Mouse (Mus musculus): ENCODE results near the gene Rnase1. TPM values are rescaled to one million over a fixed set of nuclear protein-coding genes. Genes with fewer than 3 reads are reported as not detected.
A peak's percentile ranks its signal among the peaks of the same experiment; 100 is the strongest.
"Not testable (repeated sequence)": the region's sequence is repeated elsewhere in the genome, so short reads cannot be mapped to it uniquely, and the experiment has no call there.

The Rnase1 gene
- polyA plus RNA-seq, 1 experiment from 2014 or later = 0.20 TPM

GRCm38 (mm10) chr14:51106449-51106967 lies 40.1 kb downstream of the Rnase1 start:
- Histone ChIP-seq H3K4me1 (ENCODE audit: control insufficient read depth, insufficient read depth, low read length) (no peaks in the 10 kb centered on the region), H3K36me3 (ENCODE audit: control insufficient read depth, insufficient read depth, low read length) (no peaks in the 10 kb centered on the region), H3K9me3 (ENCODE audit: control insufficient read depth, low read length) (no peaks in the 10 kb centered on the region), H3K4me3 (ENCODE audit: low read depth, low read length) (no peak overlapping the region), H3K27me3 (ENCODE audit: control insufficient read depth, insufficient read depth, low read length) (no peaks in the 10 kb centered on the region), H3K4me2 (ENCODE audit: low read depth, severe bottlenecking) (no peak overlapping the region), H3K27ac (replicated peaks; ENCODE audit: low read depth, low read length) (no peak overlapping the region), H3K9ac (ENCODE audit: low read length) (no peak overlapping the region)
- ATAC-seq (ENCODE audit: insufficient number of reproducible peaks, low FRiP score, low TSS enrichment, low read depth) (no peak), DNase-seq (ENCODE audit: low spot score) (no peak)

- Histone ChIP-seq H3K36me3 (ENCODE audit: control insufficient read depth, insufficient read depth, low read length) (no peaks in the 10 kb centered on the region), H3K9me3 (ENCODE audit: control insufficient read depth, low read length) (no peaks in the 10 kb centered on the region), H3K4me3 (ENCODE audit: low read depth, low read length) (no peak overlapping the region), H3K9ac (ENCODE audit: low read length) (no peak overlapping the region), H3K27ac (replicated peaks; ENCODE audit: low read depth, low read length) (no peak overlapping the region), H3K4me2 (ENCODE audit: low read depth, severe bottlenecking) (no peak overlapping the region), H3K4me1 (ENCODE audit: control insufficient read depth, insufficient read depth, low read length) (no peaks in the 10 kb centered on the region), H3K27me3 (ENCODE audit: control insufficient read depth, insufficient read depth, low read length) (no peaks in the 10 kb centered on the region)
- ATAC-seq (ENCODE audit: insufficient number of reproducible peaks, low FRiP score, low TSS enrichment, low read depth) = no peak
- no peak for DNase-seq (ENCODE audit: low spot score)
- 92% methylated on average over 2 of the region's 2 CpGs for WGBS
Observed at GRCm38 (mm10) chr14:51104366-51104765, 42.2 kb downstream of the Rnase1 start.

- Histone ChIP-seq H3K4me2 (ENCODE audit: low read depth, severe bottlenecking) (no peak overlapping the region), H3K9me3 (ENCODE audit: control insufficient read depth, low read length) (no peaks in the 10 kb centered on the region), H3K4me1 (ENCODE audit: control insufficient read depth, insufficient read depth, low read length) (no peaks in the 10 kb centered on the region), H3K27me3 (ENCODE audit: control insufficient read depth, insufficient read depth, low read length) (no peaks in the 10 kb centered on the region), H3K4me3 (ENCODE audit: low read depth, low read length) (no peak overlapping the region), H3K36me3 (ENCODE audit: control insufficient read depth, insufficient read depth, low read length) (no peaks in the 10 kb centered on the region), H3K9ac (ENCODE audit: low read length) (no peak overlapping the region), H3K27ac (replicated peaks; ENCODE audit: low read depth, low read length) (no peak overlapping the region)
- WGBS = 67% methylated on average over 3 of the region's 3 CpGs
- DNase-seq (ENCODE audit: low spot score) (peak; percentile 81), ATAC-seq (ENCODE audit: insufficient number of reproducible peaks, low FRiP score, low TSS enrichment, low read depth) (no peak)
Observed at GRCm38 (mm10) chr14:51103217-51103616, 43.4 kb downstream of the Rnase1 start.

- Histone ChIP-seq H3K4me3 (ENCODE audit: low read depth, low read length) (no peak overlapping the region), H3K27ac (replicated peaks; ENCODE audit: low read depth, low read length) (no peak overlapping the region), H3K4me2 (ENCODE audit: low read depth, severe bottlenecking) (no peak overlapping the region), H3K27me3 (ENCODE audit: control insufficient read depth, insufficient read depth, low read length) (no peaks in the 10 kb centered on the region), H3K9me3 (ENCODE audit: control insufficient read depth, low read length) (no peaks in the 10 kb centered on the region), H3K9ac (ENCODE audit: low read length) (no peak overlapping the region), H3K36me3 (ENCODE audit: control insufficient read depth, insufficient read depth, low read length) (no peaks in the 10 kb centered on the region), H3K4me1 (ENCODE audit: control insufficient read depth, insufficient read depth, low read length) (no peaks in the 10 kb centered on the region)
- 74% methylated on average over 9 of the region's 9 CpGs for WGBS
- ATAC-seq (ENCODE audit: insufficient number of reproducible peaks, low FRiP score, low TSS enrichment, low read depth) (no peak), DNase-seq (ENCODE audit: low spot score) (no peak)
Observed at GRCm38 (mm10) chr14:51101284-51101683, 45.3 kb downstream of the Rnase1 start.

- WGBS = 97% methylated on average over 11 of the region's 11 CpGs
- DNase-seq (ENCODE audit: low spot score) = no peak
Observed at GRCm38 (mm10) chr14:51098921-51099320, 47.7 kb downstream of the Rnase1 start.

GRCm38 (mm10) chr14:51098300-51098699 lies 48.3 kb downstream of the Rnase1 start:
- H3K4me2 ChIP-seq (ENCODE audit: low read depth, severe bottlenecking); H3K4me3 ChIP-seq (ENCODE audit: low read depth, low read length); H3K9ac ChIP-seq (ENCODE audit: low read length); H3K4me1 ChIP-seq (ENCODE audit: control insufficient read depth, insufficient read depth, low read length); H3K27me3 ChIP-seq (ENCODE audit: control insufficient read depth, insufficient read depth, low read length); H3K9me3 ChIP-seq (ENCODE audit: control insufficient read depth, low read length); H3K36me3 ChIP-seq (ENCODE audit: control insufficient read depth, insufficient read depth, low read length); H3K27ac ChIP-seq (replicated peaks; ENCODE audit: low read depth, low read length): not testable (repeated sequence)
- ATAC-seq (ENCODE audit: insufficient number of reproducible peaks, low FRiP score, low TSS enrichment, low read depth) (peak; percentile 44; the same call in 1 of the 2 replicates), DNase-seq (ENCODE audit: low spot score) (peak; percentile 62)
- WGBS = 36% methylated on average over 1 of the region's 1 CpGs

More at GRCm38 (mm10) chr14:51098921-51099320, 47.7 kb downstream of the Rnase1 start:
- Histone ChIP-seq H3K9ac (ENCODE audit: low read length) (no peak overlapping the region), H3K4me3 (ENCODE audit: low read depth, low read length) (no peak overlapping the region), H3K36me3 (ENCODE audit: control insufficient read depth, insufficient read depth, low read length) (no peaks in the 10 kb centered on the region), H3K9me3 (ENCODE audit: control insufficient read depth, low read length) (no peaks in the 10 kb centered on the region), H3K27ac (replicated peaks; ENCODE audit: low read depth, low read length) (no peak overlapping the region), H3K27me3 (ENCODE audit: control insufficient read depth, insufficient read depth, low read length) (no peaks in the 10 kb centered on the region), H3K4me1 (ENCODE audit: control insufficient read depth, insufficient read depth, low read length) (no peaks in the 10 kb centered on the region), H3K4me2 (ENCODE audit: low read depth, severe bottlenecking) (no peak overlapping the region)
- ATAC-seq (ENCODE audit: insufficient number of reproducible peaks, low FRiP score, low TSS enrichment, low read depth) = no peak

- no peaks in the 10 kb centered on the region for H3K27me3 ChIP-seq (ENCODE audit: control insufficient read depth, insufficient read depth, low read length)
- 73% methylated on average over 9 of the region's 9 CpGs for WGBS
- H3K27ac ChIP-seq (replicated peaks; ENCODE audit: low read depth, low read length) = no peak overlapping the region
- no peak overlapping the region for H3K9ac ChIP-seq (ENCODE audit: low read length)
- no peak for ATAC-seq (ENCODE audit: insufficient number of reproducible peaks, low FRiP score, low TSS enrichment, low read depth)
- no peak for DNase-seq (ENCODE audit: low spot score)
- no peaks in the 10 kb centered on the region for H3K36me3 ChIP-seq (ENCODE audit: control insufficient read depth, insufficient read depth, low read length)
- H3K4me1 ChIP-seq (ENCODE audit: control insufficient read depth, insufficient read depth, low read length) = no peaks in the 10 kb centered on the region
- H3K4me3 ChIP-seq (ENCODE audit: low read depth, low read length) = no peak overlapping the region
- H3K4me2 ChIP-seq (ENCODE audit: low read depth, severe bottlenecking) = no peak overlapping the region
- no peaks in the 10 kb centered on the region for H3K9me3 ChIP-seq (ENCODE audit: control insufficient read depth, low read length)
Observed at GRCm38 (mm10) chr14:51095736-51096524, 50.7 kb downstream of the Rnase1 start.

Measured in limb, embryonic 11.5 days (tissue).